Mouse (Mus musculus) frontal cortex, adult 2 months (tissue): ENCODE measurements around the gene Pp2d1. TPM values are rescaled to one million over a fixed set of nuclear protein-coding genes. Genes with fewer than 3 reads are reported as not detected.

Experiments used
- DNase-seq, 2 experiments: peaks; one replicate each; pipeline ENCODE4 v3.0.0; 2022; ENCODE audit warnings: low spot score in 1 of 2; ENCODE audit errors: extremely low spot score in 1 of 2
- polyA plus RNA-seq: library from polyadenylated mRNA; depleted of rRNA; stranded (reverse); fragments of >200 nt; gene quantifications from 2 replicates; pipeline ENCODE4 v1.2.3, GENCODE M21; 2012

Gene Pp2d1
- polyA plus RNA-seq, 1 experiment = 0.06 TPM

DNA sequence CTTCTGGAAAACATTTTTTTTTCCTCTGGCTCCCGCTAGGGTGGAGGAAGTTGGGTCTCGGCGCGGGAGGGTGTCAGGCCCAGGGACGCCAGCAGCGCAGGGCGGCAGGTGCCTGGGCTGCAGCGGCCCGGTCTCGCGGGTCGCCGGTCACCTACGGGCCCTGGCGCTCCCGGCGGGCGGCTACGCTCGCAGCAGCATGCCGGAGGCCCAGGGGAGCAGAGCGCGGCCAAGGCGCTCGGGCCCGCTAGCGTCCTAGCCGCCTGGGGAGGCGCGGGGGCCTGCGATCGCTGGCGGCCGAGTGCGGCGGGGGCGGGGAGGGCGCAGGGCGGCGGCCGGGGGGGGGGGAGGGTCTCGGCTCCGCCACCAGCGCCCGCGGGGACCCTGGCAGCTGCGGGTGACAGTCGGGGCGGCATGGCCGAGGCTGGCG, 27.7 kb upstream of the Pp2d1 start:
- DNase-seq = peak in 1 of 2 experiments; percentile 56

DNA sequence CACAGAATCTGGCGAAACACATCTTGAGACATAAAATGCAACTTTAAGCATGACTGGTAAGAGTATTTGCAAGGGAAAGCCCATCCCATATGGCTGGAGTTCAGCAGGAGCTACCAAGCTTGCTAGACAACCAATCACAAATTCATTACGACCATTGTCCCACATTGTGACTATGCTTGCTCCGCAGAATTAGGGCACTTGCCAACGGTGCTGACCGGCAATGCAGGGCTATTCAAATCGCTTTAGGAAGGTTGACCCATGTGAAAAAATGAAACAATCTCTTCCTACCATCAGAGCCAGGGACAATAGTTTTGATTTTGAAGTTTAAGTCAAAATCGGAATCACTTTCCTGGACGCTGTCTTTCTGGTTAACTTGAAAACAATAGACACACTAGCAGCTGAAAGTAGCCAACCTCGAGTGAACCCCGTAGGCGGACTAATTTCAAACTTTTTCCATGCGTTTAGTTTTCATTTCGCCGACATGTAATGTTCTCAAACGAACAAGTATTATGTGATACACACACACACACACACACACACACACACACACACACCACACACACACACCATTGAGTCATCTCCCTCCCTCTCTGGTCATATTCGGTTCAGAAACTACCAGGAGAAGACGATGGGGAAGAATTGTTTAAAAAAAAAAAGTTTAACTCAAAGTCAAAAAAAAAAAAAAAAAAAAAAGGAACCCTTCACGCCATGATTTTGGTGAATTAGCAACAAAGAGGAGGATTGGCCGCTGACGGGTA, 27.1 kb upstream of the Pp2d1 start, which contains the start of gene Kat2b:
Gene Kat2b, plus strand, starts transcription at position 701 of the 758 bp plus-strand sequence.
- DNase-seq = peak in 1 of 2 experiments; percentile 34

DNA sequence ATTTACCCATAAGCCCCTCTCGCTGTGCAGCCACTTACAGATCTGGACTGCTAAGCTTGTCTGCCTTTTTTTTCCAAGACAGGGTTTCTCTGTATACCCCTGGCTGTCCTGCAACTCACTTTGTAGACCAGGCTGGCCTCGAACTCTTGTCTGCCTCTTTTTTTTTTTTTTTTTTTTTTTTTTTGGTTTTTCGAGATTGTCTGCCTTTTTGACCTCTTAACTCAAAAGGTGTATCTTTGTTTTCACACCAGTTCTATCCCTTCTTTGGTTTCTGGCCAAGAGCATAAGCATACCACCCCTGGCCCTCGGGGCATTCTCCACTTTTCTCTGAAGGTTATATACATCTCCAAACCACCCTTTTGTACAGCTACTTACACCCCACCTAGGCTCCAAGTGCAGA, 25.6 kb upstream of the Pp2d1 start:
- DNase-seq = no peak

DNA sequence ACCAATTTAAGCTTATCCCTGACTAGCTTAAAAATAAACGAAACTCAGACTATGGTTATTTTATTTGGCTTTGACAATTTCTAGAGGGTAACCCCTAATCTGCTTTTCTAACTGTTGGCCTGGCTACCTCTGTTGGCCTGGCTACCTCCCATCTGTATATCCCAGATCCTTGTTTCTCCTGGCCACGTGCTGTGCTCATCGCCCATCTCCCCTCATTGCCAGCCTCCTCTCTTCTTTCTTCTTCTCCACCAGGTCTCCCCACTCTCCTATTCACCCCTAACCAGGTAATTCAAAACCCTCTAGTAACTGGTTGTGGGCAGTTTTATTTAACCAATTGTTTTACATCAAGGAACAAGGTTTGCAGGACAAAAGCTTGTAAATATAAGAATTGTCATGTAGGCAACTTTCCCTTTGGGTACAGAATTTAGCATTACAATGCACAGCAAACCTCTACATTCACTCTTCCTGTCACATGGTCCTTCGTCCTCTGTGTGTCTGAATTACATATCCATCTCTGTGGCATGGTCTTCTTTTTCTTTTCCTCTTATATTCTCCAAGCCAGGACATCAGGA, 22.3 kb upstream of the Pp2d1 start:
- no peak for DNase-seq

DNA sequence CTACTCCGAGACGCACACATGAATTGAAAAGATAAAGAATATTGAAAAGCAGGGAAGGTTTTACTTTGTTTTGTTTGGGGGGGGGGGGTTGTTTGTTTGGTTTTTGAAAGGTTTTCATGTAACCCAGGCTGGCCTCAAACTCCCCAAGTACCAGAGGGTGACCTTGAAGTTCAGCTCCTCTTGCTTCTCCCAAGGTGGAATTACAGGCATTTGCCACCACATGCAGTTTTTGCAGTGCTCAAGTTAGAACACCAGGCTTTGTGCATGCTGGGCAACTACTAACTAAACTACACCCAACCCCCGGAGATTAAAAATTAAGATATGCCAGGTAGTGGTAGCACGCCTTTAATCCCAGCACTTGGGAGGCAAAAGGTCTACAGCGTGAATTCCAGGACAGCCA, 20.4 kb upstream of the Pp2d1 start:
- no peak for DNase-seq

DNA sequence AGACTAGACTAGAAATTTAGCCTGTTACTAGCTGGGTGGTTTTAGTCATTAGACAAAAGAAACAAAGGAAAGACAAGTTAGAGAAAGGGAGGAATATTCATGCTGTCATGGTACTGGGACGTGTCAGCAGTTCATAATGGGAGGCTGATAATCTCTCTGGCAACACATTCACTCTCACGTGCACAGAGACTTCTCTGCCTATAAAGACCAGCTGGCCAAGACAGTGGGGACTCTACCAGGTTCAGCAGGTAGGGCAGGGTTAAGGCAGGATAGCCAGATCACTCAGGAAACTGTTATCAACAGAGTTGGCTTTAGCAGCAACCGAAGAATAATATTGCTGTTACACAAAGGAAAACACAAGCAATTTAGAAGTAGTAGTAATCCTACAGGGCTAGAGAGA, 18.2 kb upstream of the Pp2d1 start:
- DNase-seq = no peak

DNA sequence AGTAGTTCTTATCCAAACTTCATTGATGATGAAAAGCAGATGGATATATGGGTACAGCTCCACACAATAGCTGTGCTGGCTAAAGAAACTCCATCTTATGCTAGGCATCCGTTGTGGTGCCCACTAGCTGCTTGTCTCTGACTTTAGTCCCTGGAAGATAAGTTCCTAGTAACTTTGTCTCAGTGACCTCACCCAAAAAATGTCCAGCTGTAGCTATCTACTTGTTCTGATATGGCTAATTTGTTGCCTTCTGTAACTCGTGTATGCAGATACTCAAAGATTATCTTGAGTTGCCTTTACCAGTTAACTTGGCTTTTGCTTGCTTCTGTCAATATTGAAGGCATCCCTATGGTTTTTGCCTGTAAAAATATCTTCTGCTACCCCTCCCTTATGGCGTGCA, 15.6 kb upstream of the Pp2d1 start:
- DNase-seq = no peak

DNA sequence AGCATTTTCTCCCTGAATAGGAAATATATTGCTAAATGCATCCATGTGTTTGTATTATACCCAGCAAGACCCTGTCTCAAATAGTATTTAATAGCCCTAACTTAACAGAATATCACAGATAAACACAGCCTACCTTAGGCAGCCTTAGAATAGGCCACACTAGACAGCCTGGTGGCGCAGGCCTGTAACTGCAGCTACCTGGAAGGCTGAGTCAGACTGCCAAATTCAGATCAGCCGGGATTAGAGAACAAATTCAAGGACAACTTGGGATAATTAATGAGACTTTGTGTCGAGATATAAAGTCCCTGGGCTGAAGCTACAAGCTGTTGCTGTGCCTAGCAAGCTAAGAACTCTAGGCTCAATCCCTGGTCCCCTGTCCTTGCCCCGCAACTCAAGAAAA, 14.8 kb upstream of the Pp2d1 start:
- no peak for DNase-seq

DNA sequence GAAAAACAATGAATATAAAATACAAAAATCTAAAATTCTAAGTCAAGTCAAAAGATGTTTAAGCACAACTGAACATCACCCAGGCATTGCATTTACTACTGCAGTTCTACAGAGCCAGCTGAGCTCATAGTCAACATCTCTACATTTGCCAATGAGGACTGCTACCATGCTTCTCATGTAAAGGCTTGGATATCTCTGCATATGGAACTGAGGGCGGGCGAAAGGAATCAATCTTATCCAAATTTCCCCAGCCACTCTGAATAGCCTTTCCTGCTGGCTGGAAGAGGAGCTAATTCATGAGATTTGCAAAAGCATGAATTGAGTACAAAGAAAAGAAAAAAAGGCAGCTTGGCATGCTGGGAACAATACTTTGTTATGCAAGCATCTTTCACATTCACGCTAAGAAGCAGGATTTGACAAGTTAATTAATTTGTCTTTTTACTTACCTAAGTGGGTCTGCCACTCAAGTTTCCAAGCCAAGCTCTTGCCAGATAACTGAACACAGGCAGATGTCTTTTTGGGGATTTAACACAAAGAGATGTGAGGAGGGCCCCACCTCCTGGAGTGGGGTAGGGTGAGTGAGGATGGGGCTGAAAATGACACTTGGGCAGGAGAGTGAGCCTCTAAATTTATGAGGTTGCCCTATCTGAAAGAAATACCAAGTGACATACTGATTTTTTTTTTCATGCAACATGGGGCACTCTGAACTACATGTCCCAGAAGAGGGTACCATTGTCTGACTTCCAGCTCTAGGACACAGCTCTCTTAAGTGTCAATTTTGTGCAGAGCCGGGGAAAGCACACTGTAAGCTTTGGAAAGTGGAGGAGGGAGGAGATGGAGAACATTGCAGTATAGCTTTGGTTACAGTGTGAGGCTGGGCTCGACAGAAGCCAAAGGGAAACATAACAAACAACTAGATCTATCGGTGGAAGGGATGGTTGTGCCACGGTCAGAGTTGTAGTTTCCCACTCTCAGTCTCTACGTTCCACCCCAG, 12.4 kb upstream of the Pp2d1 start:
- DNase-seq = no peak

DNA sequence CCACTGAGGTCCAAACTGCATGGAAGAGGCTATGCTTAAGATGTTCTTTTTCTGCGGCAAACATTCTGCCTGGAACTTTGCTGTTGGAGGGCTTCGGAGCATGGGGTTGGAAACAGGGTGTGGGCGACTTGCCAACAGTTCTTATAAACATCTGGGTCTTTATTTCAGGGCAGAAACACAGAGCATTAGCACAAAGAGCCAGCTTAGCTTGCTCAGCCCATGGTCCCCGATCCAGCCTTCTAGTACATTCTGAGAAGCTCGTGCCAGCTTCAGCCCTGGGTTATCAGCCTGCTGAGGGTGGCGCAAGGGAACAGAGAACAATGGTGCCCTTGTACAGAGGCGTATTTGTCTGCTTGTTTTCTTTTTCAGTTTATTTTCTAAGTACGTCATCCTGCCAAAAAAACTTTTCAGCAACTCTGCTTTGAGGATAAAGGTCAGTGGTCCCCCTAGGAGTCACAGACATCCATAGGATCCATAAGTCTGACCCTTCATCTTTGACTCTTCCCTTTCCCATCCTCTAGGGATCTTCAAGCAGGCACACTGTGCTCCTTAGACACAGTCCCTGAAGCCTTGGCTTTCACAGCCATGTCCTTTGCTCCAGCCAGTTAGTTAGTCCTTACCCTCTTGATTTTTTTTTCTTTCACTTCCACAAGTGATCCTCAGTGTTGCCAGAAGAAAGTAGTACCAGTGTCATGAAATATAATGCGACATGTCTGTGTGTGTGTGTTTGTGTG, 4.5 kb upstream of the Pp2d1 start:
- peak; percentile 29 to 47 for DNase-seq

DNA sequence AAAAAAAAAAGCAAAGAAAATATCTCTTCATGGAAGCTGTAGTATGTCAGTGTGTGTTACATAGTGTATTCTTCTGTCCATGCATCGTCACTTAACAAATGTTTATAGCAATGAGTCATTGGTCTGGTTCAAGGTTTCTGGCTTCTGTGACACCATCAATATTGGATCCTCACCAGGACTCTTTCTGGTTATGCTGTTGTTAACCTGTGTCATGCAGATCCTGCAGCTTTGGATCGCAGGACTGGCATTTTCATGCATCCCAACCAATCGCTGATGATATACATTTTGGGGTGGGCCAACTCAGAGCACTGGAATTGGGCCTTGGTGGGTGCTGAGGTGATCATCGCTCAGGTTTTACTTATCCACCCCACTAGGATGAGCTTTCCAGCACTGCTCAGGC, 3.3 kb upstream of the Pp2d1 start:
- no peak for DNase-seq

DNA sequence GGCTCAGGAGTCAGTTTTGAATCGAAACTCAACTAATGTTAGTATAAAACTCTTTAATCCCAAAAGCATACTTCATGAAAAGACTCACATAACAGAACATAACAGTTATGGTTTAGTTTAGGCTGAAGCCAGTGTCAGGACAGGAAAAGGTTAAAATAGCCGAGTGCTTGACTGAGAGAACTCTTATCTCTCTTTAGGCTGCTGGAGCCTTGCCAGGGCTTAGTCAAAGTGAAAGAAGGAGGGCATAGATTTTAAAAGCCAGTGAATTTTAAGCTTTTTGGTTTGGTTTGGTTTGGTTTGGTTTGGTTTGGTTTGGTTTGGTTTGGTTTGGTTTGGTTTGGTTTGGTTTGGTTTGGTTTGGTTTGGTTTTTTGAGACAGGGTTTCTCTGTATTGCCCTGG, 6.8 kb downstream of the Pp2d1 start:
- DNase-seq = no peak

DNA sequence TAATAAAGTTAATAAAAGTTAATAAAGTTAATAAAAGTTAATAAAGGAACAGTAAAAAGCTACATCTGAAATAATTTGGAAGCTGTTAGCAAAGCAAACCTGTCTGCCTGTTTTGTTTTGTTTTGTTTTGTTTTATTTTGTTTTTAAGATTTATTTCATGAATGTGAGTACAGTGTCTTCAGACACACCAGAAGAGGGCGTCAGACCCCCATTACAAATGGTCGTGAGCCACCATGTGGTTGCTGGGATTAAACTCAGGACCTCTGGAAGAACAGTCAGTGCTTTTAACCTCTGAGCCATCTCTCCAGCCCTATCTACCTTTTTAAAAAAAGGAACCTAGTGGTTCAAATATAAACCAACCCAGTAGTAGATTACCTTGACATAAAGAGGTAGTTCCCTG, 8.1 kb downstream of the Pp2d1 start:
- no peak for DNase-seq

DNA sequence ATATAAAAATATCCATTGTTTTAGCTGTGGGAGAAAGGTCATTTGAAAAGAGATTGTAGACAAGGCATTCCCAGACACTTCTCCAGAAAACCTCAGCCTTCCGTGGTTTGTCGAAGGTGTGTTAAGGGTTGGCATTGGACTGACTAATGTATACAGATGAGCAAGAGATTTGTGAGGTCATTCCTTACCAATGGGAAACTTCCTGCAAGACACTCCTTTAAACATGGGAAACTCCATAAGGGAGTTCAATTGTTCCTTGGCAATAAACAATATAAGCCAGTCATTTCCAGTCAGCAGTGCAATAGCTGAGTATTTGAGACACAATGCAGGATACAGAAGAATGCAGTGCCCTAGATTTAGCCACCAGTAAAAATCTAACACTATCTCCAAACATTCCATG, 11.2 kb downstream of the Pp2d1 start:
- DNase-seq = no peak

DNA sequence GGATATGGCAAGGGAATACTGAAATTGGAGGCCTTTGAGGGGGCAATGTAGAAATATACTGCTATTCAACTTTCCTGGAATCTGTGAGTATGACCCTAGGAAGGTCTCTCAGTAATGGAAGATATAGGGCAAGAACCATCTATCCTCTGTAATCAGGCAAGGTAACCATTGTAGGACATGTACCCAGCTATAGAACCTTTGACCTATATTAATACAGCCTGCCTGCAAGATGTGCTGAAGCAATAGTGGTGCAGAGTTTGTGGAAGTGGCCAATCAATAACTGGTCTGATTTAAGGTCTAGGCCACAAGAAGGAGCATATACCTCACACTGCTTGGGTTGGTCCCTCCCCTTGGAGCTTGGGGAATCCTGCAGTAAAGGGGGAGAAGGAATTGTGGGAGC, 18.7 kb downstream of the Pp2d1 start:
- no peak for DNase-seq

DNA sequence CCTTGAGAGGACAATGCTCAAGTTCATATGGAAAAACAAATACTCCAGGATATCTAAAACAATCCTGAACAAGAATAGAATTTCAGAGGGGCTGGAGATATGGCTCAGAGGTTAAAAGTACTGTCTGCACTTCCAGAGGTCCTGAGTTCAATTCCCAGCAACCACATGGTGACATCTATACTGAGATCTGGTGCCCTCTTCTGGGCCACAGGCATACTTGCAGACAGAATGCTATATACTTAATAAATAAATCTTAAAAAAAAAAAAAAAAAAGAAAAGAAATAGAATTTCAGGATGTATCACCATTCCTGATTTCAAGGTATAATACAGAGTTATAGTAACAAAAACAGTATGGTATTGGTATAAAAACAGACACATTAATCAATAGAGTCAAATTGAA, 19.9 kb downstream of the Pp2d1 start:
- no peak for DNase-seq

DNA sequence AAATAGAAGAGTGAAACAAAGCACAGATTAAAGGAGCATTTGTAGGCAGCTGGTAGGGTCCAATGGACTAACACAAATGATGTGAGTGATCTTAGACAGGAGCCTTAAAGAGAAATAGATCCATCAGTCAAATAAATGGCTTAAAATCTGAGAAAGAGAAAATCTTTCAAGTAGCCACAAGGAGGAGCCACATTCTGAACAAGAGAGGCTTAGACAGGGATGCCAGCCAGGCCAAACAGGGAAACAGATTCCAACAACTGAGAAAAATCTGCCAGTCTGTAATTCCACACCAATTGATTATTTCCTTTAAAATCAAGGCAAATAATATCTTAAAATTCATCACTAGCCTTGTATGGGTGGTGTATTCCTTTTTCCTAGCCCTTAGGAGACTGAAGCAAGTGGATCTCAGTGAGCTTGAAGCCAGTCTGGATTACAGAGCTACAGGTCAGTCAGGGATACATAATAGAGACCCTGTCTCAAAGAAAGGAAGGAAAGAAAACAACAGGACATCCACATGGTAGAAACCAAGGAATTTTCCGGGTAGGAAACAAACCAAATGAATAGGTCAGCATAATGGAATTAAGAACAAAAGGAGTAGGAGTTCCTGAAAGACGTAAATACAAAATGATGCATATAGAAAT, 26.8 kb downstream of the Pp2d1 start:
- peak in 1 of 2 experiments; percentile 40 for DNase-seq

DNA sequence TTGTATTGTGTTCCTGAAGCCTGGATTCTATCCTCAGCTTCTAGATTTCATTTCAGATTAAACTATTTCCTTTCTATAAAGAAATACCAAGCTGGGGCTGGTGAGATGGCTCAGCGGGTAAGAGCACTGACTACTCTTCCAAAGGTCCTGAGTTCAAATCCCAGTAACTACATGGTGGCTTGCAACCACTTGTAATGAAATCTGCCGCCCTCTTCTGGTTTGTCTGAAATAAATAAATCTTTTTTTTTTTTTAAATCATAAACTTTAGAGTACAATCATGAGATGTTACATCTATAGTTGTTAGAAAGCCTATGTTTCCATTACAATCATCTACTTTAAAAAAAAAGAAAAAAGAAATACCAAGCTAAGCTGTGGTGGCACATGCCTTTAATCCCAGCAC, 36.3 kb downstream of the Pp2d1 start:
- DNase-seq = no peak

DNA sequence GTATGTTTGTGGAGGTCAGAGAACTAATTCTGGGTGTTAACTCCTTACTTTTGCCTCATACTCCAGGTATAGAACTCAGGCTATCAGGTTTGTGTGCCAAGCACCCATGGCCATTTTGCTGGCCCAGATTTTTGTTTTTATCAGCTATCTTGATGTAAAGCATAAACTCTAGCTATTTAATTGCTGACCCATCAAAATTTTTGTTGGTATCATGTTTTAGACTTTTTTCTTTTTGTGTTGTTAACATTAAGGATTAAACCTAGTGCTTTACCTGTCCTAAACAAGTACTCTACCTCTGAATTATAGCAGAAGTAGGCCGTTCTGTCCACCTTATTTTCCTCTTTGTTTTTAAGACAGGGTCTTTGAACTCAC, 50.3 kb downstream of the Pp2d1 start:
- DNase-seq = no peak
